Mouse (Mus musculus) liver, adult 2 months (tissue): Measurements from ENCODE around the gene Gramd1b.

Experiments used
- CTCF ChIP-seq: fragments of 200-500 bp; IDR thresholded peaks from 2 replicates; pipeline ENCODE4 v1.5.1; 2011; ENCODE audit warnings: low read depth, low read length, control low read depth
- POLR2A ChIP-seq: fragments of 200-500 bp; IDR thresholded peaks from 2 replicates; pipeline ENCODE4 v1.6.1; 2011; ENCODE audit warnings: low read length, control low read depth; ENCODE audit not compliant: insufficient read depth; ENCODE audit errors: extremely low read depth

- TF ChIP-seq CTCF = no peak
- TF ChIP-seq POLR2A = no peak
These were observed 53.6 kb downstream of the Gramd1b start for GRCm38 (mm10) chr9:40477611-40478010.
